Mouse (Mus musculus): ENCODE measurements around the gene Dock8.

GRCm38 (mm10) chr19:25077636-25078035, 78.3 kb downstream of the Dock8 start:
- no peak for TF ChIP-seq POLR2A (IDR thresholded peaks at IDR 0.05; ENCODE audit: low read depth, low read length)
- no peak for TF ChIP-seq CTCF (conservative IDR thresholded peaks at IDR 0.05; ENCODE audit: insufficient read depth, insufficient read length, low read depth, low read length)
